Mouse (Mus musculus) megakaryocyte, embryonic 14.5 days (primary cell): ENCODE measurements at regions not wholly inside any gene's neighbourhood (a gene's known extent, or its start where the extent isn't known, plus 50 kb on each side); places are given as distances from the start of the nearest gene placed in this dataset.

Source experiments
- H3K27me3 ChIP-seq: replicated peaks from 2 replicates; pipeline ENCODE3; 2012; ENCODE audit warnings: inconsistent platforms
- H3K36me3 ChIP-seq: replicated peaks from 2 replicates; pipeline ENCODE3; 2012; ENCODE audit warnings: low read length, inconsistent platforms, mixed read lengths
- H3K4me1 ChIP-seq: 2 replicates; pipeline ENCODE4 v1.6.1; 2012; ENCODE audit warnings: inconsistent platforms
- H3K4me3 ChIP-seq: replicated peaks from 2 replicates; pipeline ENCODE3; 2012; ENCODE audit warnings: moderate library complexity, mild to moderate bottlenecking, inconsistent platforms
- H3K9me3 ChIP-seq: 2 replicates; pipeline ENCODE4 v1.6.1; 2012; ENCODE audit warnings: inconsistent platforms
- FLI1 ChIP-seq: IDR thresholded peaks from 2 replicates; pipeline ENCODE4 v1.6.1; 2012; ENCODE audit warnings: low read length, inconsistent platforms, mixed read lengths
- GATA1 ChIP-seq: IDR thresholded peaks from 3 replicates; pipeline ENCODE4 v1.6.1; 2012; ENCODE audit warnings: mixed read lengths, low read length, inconsistent platforms, borderline replicate concordance

DNA sequence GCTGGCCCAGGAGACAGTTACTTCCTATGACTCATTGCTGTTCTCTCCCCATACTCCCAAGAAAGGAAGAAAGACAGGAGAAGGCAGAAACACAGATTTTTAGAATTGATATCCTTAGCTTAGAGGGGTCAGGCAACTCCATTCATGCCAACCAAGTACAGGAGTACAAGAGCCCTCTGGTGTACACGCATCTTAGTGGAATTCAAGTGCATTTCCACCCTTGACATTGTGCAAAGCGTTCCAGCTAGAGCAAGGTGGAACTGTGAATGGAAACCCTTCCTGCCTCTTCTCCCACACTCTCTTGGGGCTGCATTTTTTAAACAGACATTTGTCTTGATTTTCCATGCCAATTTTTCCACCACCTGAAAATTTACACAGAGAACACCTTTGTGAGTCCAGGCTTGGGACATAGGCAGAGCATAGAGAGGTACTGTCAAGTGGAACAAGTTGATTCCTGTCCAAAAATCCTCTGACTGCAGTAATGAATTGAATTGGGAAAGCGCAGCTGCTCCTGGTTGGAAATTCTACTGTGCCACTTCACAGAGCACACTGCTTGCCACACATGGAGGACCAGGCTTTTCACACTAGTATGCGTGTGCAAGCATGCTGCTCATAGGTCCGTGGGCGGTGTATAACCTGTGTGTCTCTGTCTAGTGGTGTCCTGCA, 110.4 kb downstream of the Setd4 start:
- peaks cover 11% of the 10 kb centered on the region for H3K9me3 ChIP-seq
- H3K36me3 ChIP-seq = no peaks in the 10 kb centered on the region
- no peak overlapping the region for H3K4me3 ChIP-seq
- TF ChIP-seq FLI1 (no peak), GATA1 (no peak)
- H3K4me1 ChIP-seq = no peaks in the 10 kb centered on the region
- H3K27me3 ChIP-seq = peaks cover 17% of the 10 kb centered on the region

GRCm38 (mm10) chr16:93486646-93487550, 117.0 kb downstream of the Setd4 start:
- no peaks in the 10 kb centered on the region for H3K4me1 ChIP-seq
- H3K27me3 ChIP-seq = peaks cover 24% of the 10 kb centered on the region
- no peaks in the 10 kb centered on the region for H3K9me3 ChIP-seq
- H3K4me3 ChIP-seq = no peak overlapping the region
- no peak for TF ChIP-seq FLI1
- TF ChIP-seq GATA1 = no peak
- H3K36me3 ChIP-seq = no peaks in the 10 kb centered on the region

- peaks cover 43% of the 10 kb centered on the region for H3K9me3 ChIP-seq
- no peaks in the 10 kb centered on the region for H3K36me3 ChIP-seq
- H3K27me3 ChIP-seq = peaks cover 28% of the 10 kb centered on the region
- TF ChIP-seq FLI1 (no peak), GATA1 (no peak)
- no peaks in the 10 kb centered on the region for H3K4me1 ChIP-seq
- no peak overlapping the region for H3K4me3 ChIP-seq
These were observed 133.9 kb downstream of the Setd4 start for GRCm38 (mm10) chr16:93469957-93470356.

DNA sequence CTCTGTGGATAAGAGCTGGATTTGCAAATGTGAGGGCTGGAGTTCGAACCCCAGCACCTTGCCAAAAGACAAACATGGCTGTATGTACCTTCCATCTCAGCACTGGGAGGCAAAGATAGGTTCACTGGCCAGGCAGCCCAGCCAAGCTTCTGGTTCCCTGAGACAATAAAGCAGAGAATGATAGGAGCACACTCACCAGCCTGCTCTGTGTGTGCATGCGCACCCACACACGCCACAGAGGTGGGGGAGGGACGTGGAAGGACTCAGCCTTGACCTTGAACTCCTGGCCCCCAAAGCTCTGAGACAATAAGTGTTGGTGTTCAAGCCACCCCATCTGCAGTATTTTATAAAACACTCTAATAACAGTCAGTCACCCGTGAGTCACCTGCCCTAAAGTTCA, 138.1 kb downstream of the Setd4 start:
- Histone ChIP-seq H3K4me3 (no peak overlapping the region), H3K4me1 (no peaks in the 10 kb centered on the region), H3K36me3 (no peaks in the 10 kb centered on the region), H3K27me3 (peaks cover 36% of the 10 kb centered on the region), H3K9me3 (peaks cover 13% of the 10 kb centered on the region)
- TF ChIP-seq GATA1 (no peak), FLI1 (no peak)

- no peak overlapping the region for H3K4me3 ChIP-seq
- TF ChIP-seq FLI1 (no peak), GATA1 (no peak)
- H3K27me3 ChIP-seq = peaks cover 41% of the 10 kb centered on the region
- no peaks in the 10 kb centered on the region for H3K4me1 ChIP-seq
- no peaks in the 10 kb centered on the region for H3K36me3 ChIP-seq
- peaks cover 8% of the 10 kb centered on the region for H3K9me3 ChIP-seq
These were observed 139.0 kb downstream of the Setd4 start for GRCm38 (mm10) chr16:93464898-93465297.

GRCm38 (mm10) chr16:93463405-93463804, 140.5 kb downstream of the Setd4 start:
- H3K27me3 ChIP-seq = peaks cover 51% of the 10 kb centered on the region
- TF ChIP-seq FLI1 (no peak), GATA1 (no peak)
- no peaks in the 10 kb centered on the region for H3K4me1 ChIP-seq
- H3K4me3 ChIP-seq = no peak overlapping the region
- H3K9me3 ChIP-seq = 0 out of 2 replicates have a peak, but pooled peaks cover 4% of the 10 kb centered on the region
- no peaks in the 10 kb centered on the region for H3K36me3 ChIP-seq

DNA sequence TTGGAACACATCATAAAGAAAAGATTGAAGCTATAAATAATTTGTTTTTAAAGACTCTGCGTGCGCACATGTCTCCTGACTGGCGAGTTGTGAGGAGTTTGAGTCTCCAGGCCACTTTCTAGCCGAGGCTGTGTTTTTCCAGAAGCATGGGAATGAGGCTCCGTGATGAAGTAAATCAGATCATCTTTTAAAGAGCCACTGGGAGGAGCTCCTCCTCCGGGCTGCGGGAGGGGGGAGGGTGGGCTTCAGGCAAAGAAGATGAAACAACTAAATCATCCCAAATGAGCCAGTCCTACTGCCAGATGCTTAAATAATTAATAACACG, 141.6 kb downstream of the Setd4 start:
- peaks cover 54% of the 10 kb centered on the region for H3K27me3 ChIP-seq
- no peaks in the 10 kb centered on the region for H3K36me3 ChIP-seq
- no peaks in the 10 kb centered on the region for H3K9me3 ChIP-seq
- no peaks in the 10 kb centered on the region for H3K4me1 ChIP-seq
- TF ChIP-seq FLI1 (no peak), GATA1 (no peak)
- H3K4me3 ChIP-seq = no peak overlapping the region

DNA sequence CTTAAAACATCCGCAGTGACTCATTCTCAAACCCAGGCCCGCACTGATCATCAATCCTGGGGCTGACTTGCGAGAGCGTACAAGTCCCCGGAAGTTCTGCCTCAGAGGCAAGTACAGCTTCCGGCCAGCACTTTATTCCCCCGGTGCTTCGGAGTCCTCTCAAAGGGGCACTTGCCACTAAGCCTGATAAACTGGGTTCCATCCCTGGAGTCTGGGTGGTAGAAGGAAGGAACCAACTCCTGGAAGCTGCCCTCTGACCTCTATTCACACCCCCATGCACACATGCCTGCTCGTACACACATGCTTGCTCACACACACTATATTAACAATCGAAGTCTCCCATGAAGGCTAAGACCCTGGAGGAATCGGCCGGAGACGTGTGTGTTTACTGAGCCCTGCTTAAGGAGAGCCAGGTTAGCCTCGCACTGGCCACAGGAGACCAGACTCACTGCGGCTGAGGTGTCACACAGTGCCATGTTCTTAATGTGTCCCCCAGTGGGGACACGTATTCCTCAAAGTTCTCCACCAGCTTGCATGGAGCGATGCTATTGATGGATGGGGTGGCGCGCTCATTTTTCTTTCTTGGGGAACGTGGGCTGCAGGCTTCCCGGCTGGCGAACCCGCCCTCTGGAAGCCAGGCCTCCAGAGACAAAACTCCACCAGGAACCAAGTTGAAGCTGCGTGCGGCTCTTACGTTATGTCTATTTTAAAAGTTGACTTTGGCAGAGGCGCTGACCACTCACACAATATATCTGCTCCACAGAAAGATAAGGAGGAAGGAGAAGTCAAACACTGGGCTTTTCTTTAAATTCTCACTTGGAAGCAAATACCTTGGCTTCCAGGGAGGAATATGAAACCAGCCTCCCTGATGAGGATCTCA, 142.2 kb downstream of the Setd4 start:
- Histone ChIP-seq H3K4me3 (no peak overlapping the region), H3K27me3 (peaks cover 49% of the 10 kb centered on the region), H3K4me1 (no peaks in the 10 kb centered on the region), H3K36me3 (no peaks in the 10 kb centered on the region), H3K9me3 (no peaks in the 10 kb centered on the region)
- TF ChIP-seq GATA1 (no peak), FLI1 (no peak)

- Histone ChIP-seq H3K9me3 (no peaks in the 10 kb centered on the region), H3K36me3 (no peaks in the 10 kb centered on the region), H3K4me3 (no peak overlapping the region), H3K27me3 (peaks cover 42% of the 10 kb centered on the region), H3K4me1 (no peaks in the 10 kb centered on the region)
- no peak for TF ChIP-seq FLI1
- TF ChIP-seq GATA1 = no peak
These were observed 144.2 kb downstream of the Setd4 start for GRCm38 (mm10) chr16:93459497-93460240.
